Mouse (Mus musculus) CD4-positive, CD25-positive, alpha-beta regulatory T cell, adult 2 months (primary cell): ENCODE measurements at regions not wholly inside any gene's neighbourhood (a gene's known extent, or its start where the extent isn't known, plus 50 kb on each side); places are given as distances from the start of the nearest gene placed in this dataset.
A peak's percentile ranks its signal among the peaks of the same experiment; 100 is the strongest.

ENCODE experiments used
- DNase-seq: peaks from one replicate; pipeline ENCODE4 v3.0.0-alpha.2; 2012; ENCODE audit warnings: low read depth, low spot score

DNA sequence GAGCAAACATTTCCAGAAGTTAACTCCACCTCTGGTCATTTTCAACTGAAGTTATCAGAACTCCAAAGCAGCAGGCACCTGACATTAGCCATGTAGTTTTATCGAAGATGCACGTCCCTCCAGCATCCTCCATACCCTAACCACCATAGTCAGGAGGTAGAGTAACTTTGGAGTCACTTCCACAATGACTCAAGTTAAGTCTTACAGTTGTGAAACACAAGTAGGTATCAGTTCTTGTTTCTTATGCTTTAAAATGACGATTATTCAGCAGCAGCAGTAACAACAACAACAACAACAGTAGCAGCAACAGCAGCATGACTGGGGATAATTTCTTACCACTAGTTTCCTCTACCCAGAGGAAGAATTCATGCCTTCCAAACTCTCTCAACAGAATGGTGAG is 51.3 kb upstream of the Tank start:
- no peak for DNase-seq

DNA sequence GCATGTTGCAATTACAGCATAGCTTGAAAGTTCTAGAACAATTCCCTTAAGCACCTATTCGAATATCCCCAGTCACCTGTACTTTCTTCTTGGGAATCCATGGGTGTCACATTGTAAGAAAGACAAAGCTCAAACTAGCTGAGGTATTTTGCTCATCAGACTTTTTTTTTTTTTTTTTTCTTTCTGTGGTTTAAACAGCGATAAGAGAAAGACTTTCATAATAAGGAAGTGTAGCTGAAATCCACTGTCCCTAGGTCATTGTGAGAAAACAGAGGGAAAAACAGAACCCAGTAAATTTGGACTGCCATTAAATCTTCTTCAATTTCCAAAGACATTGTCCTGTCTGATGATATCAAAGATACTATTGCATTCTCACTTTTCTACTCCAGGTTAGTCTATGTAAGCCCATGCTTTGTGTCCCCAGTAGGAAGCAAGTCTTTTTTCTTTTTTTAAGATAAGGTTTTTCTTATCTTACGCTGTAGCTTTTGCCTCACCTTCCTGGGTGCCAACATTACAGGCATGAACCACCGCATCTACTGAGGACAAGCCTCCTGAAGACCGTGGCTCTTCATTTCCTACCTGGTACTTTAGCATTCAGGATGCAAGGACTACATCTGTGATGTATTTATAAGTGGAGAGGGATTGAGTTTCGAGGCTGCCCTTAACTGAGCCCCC is 54.2 kb upstream of the Tank start:
- DNase-seq = no peak

DNA sequence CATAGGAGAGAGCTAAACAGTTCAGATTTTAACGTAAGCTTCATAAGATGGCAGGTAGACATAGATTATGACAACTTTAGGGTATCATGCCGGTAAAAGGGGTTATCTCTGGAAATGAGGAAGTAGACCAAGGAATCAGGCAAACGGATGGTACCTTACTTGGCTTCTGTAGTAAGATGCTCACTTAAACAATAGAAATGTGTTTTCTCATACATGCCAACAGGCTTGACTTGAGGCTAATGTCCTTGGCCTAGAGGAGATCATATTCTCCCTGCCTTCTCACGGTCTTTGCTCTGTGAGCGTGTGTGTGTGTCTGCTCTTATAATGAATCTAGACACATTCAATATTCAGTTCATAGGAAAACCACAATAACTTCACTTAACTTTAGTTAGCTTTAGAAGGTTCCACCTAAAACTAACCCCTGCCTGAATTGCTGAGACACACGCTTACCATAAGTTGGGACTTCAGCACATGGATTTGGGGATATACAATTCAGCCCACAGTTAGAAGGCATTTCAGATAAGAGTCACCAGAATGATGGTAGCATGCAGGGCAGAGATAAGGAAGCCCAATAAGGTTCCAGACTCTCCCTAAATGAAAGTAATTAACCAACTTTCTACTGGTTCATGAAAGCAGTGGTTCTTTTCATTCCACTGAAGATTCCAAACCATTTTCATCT is 63.8 kb upstream of the Tank start:
- DNase-seq = no peak

GRCm38 (mm10) chr2:61513787-61514444 is 64.5 kb upstream of the Tank start:
- peak; percentile 89 for DNase-seq

- DNase-seq = peak; percentile 55
These were observed 74.8 kb upstream of the Tank start for GRCm38 (mm10) chr2:61503594-61503993.

- peak; percentile 49 for DNase-seq
These were observed 76.5 kb upstream of the Tank start for GRCm38 (mm10) chr2:61501922-61502321.

- DNase-seq = no peak
These were observed 79.1 kb upstream of the Tank start for GRCm38 (mm10) chr2:61499266-61499665.

GRCm38 (mm10) chr2:61497930-61498329 is 80.5 kb upstream of the Tank start:
- DNase-seq = no peak

GRCm38 (mm10) chr2:61496968-61497367 is 81.4 kb upstream of the Tank start:
- DNase-seq = peak; percentile 55

- DNase-seq = peak; percentile 87
These were observed 84.3 kb upstream of the Tank start for GRCm38 (mm10) chr2:61493918-61494712.

- peak; percentile 85 for DNase-seq
These were observed 86.2 kb upstream of the Tank start for GRCm38 (mm10) chr2:61492043-61492743.

DNA sequence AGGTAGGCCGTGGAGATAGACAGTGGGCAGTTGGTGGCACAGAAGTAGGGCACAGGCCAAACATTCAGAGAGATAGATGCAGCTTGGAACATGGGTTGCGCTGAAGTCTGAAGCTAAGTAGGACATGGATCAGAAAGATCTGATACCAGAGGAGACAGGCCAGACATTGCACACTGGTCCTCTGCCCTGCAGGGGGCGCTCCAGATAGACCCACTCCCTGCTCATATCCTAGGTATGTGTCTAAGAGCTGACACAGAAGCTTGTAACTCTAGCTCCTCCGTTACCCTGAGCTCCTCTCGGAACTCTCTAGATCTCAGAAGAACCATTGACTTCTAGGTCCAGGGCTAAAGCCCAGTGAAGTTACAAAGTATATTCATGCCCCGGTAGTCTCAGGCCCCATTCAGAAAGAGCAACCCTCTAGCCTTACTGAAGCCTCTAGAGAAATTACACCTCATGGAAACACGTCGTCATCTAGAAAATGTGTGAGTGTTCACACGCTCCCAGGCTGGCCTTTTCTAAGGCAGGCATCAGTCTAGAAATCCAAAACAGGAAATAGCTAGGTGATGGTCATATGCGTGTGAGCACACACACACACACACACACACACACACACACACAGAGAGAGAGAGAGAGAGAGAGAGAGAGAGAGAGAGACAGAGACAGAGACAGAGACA is 87.8 kb upstream of the Tank start:
- DNase-seq = peak; percentile 84

GRCm38 (mm10) chr2:61489762-61490161 is 88.6 kb upstream of the Tank start:
- DNase-seq = peak; percentile 73

DNA sequence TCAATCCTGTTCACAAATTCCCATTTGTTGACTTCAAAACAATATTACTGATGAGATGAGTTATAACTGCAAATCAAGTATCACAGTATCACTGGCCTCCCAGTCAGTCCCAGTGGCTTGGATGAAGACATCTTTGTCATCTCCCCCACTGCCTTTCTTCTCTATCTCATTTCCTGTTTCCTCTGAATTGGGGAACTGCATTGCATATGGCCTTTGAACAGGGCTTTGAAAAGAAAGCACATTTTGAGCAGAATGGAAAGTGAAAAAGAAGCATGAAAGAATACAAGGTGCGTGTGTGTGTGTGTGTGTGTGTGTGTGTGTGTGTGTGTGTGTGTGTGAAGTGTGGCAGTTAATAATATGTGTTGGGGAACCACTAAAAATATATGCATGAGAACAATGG is 94.6 kb upstream of the Tank start:
- peak; percentile 59 for DNase-seq

- no peak for DNase-seq
These were observed 101.7 kb upstream of the Tank start for GRCm38 (mm10) chr2:61476648-61477047.

GRCm38 (mm10) chr2:61474626-61475025 is 103.8 kb upstream of the Tank start:
- DNase-seq = peak; percentile 67

- no peak for DNase-seq
These were observed 107.9 kb upstream of the Tank start for GRCm38 (mm10) chr2:61470521-61470920.

DNA sequence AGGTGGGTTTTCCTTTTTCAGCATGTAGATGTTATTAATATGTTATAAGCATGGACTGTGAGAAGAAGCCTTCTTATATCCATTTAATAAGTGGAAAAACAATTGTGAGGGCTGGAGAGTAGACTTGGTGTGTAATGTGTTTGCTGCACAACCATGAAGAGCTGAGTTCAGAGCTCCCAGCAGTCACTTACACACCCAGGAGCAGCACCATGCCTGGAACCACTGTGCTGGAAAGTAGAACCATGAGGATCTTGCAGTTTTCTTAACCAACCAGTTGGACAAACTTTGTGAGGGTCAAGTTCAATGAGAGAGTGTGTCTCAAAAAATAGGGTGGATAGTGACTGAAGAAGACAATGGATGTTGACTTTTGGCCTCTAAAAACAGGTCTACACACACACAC is 108.3 kb upstream of the Tank start:
- no peak for DNase-seq

DNA sequence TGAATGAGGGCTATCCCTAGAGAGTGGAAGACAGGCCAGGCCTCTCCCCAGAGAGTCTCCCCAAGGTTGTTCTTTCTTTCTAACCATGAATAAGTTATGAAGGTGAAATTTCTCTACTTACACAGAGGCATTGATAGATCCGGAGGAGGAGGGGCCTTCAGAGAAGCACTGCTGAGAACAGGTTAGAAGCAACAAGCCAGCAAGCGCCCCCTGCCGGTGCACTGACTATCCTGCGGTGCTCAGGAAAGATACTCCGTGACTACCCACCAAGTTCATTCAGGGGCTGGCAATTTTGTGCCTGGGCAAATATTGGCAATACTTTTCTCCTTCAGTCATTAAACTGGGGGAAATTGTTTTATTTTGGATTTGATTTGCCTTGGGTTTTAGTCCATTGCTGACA is 122.5 kb upstream of the Tank start:
- peak; percentile 80 for DNase-seq

GRCm38 (mm10) chr2:61454729-61455128 is 123.7 kb upstream of the Tank start:
- DNase-seq = no peak

GRCm38 (mm10) chr2:61454311-61454728 is 124.1 kb upstream of the Tank start:
- peak; percentile 88 for DNase-seq
